Mouse (Mus musculus) T-helper 2 cell (primary cell): ENCODE data around the gene Iqcc.

Source experiments
- in situ Hi-C: fragments of 300-600 bp; cut with MboI, MseI; formaldehyde crosslinking; loops from one replicate; pipeline ENCODE4 v1.15.1; 2025; ENCODE audit warnings: high pct_unique_total_duplicates

The Iqcc gene

GRCm38 (mm10) chr4:129580347-129580746, 38.6 kb downstream of the Iqcc start:
- in situ Hi-C loops = loop anchor here (25.0 kb wide), 1 partner anchor 1332 kb away; the partner anchor contains the start of gene Laptm5

DNA sequence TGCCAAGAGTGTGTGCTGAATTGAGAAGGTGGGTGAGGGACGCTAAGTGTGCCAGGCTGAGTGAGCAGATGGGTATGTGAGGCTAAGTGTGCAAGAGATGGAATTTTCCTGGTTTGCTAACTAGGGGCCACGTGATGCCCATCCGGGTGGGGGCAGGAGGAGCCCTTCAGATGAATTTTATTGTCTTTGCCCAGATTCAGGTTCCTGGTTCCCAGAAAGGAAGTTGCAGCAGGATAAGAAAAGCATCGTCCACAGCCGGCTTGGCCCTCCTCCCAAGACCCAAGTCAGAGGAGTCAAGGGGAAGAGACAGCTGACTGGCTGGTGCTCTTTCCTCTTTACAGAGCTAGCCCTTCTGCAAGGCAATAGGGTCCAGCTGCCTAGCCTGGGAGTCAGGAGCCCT, 40.4 kb downstream of the Iqcc start, which contains the start of gene Fam167b:
TSS of gene Fam167b (minus strand) at position 84 of the 400 bp plus-strand sequence.
- in situ Hi-C loops = loop anchor here (10.0 to 25.0 kb wide), 2 partner anchors 864 to 1334 kb away; partner anchors contain the start of gene Laptm5

GRCm38 (mm10) chr4:129577688-129578087, 41.2 kb downstream of the Iqcc start:
- in situ Hi-C loops = loop anchor here (10.0 to 25.0 kb wide), 2 partner anchors 863 to 1335 kb away; partner anchors contain the start of gene Laptm5

GRCm38 (mm10) chr4:129576863-129577491, 41.9 kb downstream of the Iqcc start:
- in situ Hi-C loops = loop anchor here (10.0 to 25.0 kb wide), 2 partner anchors 862 to 1335 kb away; partner anchors contain the start of gene Laptm5

DNA sequence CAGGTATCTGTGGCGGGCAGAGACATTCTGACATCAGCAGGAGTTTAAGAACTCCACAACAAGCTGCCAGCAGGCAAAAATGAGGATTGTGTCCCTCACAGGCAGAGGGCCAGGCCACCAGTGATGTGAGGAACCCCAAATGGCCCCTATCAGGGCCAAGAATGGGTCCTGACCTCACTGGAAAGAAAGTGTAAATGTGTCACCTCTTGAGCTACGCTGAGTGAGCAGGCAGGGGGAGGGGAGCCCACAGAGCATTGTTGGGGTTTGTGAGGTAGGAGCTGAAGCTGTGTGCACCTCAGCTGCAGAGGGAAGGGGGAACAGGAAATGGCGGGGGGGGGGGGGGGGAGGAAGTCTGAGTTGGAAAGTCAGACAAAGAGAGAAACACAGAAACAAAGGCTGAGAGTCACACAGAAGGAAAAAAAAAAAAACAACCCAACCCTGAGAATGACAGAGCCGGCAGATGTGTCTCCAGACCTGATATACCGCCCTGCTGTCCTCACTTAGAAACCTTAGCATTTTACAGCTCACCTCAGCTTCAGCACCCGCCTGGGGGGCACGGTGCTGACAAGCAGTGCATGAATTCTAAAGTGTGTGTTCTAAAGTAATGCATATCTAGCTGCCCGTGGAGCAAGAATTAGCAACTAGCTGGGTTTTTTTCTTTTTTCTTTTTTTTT, 43.6 kb downstream of the Iqcc start:
- in situ Hi-C loops = loop anchor here (10.0 to 25.0 kb wide), 2 partner anchors 861 to 1337 kb away; partner anchors contain the start of gene Laptm5

GRCm38 (mm10) chr4:129573430-129573829, 45.5 kb downstream of the Iqcc start, which contains the start of gene Lck:
Gene Lck (minus strand): TSS chr4:129573641.
- in situ Hi-C loops = loop anchor here (10.0 kb wide), 1 partner anchor 859 kb away; no protein-coding TSS in a partner anchor

- in situ Hi-C loops = loop anchor here (10.0 kb wide), 1 partner anchor 858 kb away; no protein-coding TSS in a partner anchor
Observed at GRCm38 (mm10) chr4:129573093-129573370, 45.9 kb downstream of the Iqcc start.

DNA sequence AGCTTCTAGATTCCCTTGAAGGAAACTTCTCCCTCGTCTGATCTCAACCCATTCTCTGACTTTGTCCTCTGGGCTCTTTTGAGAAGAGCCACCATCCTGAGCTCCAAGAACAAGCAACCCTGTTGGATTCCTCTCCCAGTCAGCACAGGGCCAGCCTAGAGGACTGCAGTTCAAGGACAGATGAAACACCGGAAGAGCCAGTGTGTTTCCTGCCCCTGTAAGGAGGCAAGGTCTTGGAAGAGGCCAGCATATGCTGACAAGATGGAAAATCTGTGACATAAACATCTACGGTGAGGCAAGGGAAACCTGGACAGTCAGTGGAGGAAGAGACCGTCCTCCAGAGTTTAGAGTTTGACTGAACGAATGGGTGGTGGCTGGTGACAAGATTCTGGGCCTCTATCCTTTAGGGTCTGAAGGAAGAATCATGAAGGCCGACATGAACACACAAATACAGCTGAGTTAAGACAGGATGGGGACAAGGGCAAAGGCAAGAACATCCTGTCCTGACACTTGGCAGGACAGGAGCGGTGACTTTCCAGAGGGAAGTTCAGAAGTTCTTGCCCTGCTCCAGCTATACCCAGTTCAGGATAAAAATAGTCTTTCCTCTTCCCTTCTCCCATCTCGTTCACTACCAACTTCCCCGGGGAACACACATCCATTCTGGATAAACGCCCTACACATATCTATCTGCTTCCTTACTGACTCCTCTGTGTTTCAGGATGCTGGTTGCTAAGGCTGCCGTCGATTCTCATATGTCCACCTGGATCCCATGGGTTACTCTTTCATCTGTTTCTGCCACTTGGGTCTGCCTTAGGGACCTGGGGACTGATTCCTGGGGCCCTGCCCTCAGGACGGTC, 46.4 kb downstream of the Iqcc start:
- in situ Hi-C loops = loop anchor here (10.0 kb wide), 1 partner anchor 858 kb away; no protein-coding TSS in a partner anchor

DNA sequence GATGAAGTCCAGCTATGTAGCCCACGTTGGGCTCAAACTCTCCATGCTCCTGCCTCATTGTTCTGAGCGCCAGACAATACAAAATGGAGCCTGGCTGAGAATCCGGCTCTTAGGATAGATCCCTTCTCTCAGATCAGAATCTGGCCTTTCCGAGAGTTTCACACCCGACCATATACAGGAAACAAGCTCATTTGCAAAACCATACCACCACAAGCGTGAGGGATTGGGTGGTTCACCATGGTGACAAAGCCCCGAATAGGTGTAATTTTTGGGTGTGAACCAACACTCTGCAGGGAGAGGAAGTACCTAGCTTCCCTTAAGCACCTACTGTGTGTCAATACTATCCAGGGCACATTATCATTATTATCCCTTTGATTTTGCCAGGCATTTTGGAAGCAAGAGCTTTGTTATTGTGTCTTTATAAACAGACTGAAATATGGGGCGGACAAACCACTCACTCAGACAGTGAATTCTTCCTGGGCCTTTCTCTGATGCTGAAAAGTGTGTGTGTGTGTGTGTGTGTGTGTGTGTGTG, 47.3 kb downstream of the Iqcc start:
- in situ Hi-C loops = loop anchor here (10.0 kb wide), 1 partner anchor 857 kb away; no protein-coding TSS in a partner anchor

DNA sequence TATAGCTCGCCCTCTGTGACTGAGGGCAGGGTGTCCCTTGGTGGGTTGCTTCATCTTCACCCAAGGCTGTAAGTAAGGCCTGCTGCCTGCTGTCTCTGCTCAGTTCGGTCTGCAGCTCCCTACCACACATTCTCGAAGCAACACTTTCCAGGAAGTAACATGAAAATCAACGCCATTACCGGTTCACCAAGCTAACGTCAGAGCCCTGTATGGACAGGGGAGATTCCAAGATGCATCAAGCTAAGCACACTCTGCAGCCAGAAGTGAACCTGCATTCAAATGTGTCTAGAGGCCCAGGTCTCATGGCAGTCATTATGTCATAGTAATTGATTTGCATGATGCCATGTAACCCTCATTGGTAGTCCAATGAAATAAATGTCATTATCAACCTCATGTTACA, 48.9 kb downstream of the Iqcc start:
- in situ Hi-C loops = loop anchor here (10.0 kb wide), 1 partner anchor 855 kb away; no protein-coding TSS in a partner anchor

GRCm38 (mm10) chr4:129568366-129568765, 50.5 kb downstream of the Iqcc start:
- in situ Hi-C loops = no loop called here

DNA sequence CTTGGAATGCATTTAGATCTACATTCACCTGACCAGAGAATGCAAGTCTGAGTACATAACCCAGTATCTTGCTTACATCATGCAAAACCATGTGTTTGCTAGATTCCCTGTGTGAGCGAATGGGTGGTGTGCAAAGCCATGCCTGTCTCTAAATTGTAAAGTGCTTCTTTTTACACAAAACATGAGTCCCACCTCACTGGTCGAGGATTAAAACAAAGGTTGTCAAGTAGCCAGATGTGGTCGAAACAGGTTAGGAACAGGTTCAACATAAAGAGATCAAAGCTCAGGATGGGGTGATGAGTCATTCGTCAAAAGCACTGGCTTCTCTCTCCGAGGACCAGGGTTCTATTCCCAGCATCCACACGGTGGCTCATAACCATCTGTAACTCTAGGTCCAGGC, 53.8 kb downstream of the Iqcc start:
- in situ Hi-C loops = no loop called here
